Mouse (Mus musculus): ENCODE results near the gene Ptprn2. TPM values are rescaled to one million over a fixed set of nuclear protein-coding genes. Genes with fewer than 3 reads are reported as not detected.

Ptprn2 gene
- total and polyA plus RNA-seq, 3 experiments = 0.17 TPM; not detected in 2

GRCm38 (mm10) chr12:117025676-117026075 is 540.2 kb downstream of the Ptprn2 start:
- H3K4me2 ChIP-seq (ENCODE audit: insufficient read depth, low read depth, poor library complexity, severe bottlenecking) = no peak overlapping the region
- peaks cover 11% of the 10 kb centered on the region for H3K27me3 ChIP-seq (replicated peaks)
- no peaks in the 10 kb centered on the region for H3K9me3 ChIP-seq (replicated peaks; ENCODE audit: low read length)
- no peak overlapping the region for H3K4me3 ChIP-seq (replicated peaks in 1 of 3; ENCODE audit: low read depth in 2 of 3, low read length in 2 of 3, poor library complexity in 1 of 3)
- H3K27ac ChIP-seq (ENCODE audit: insufficient read depth, low read depth) = no peak overlapping the region
- no peak overlapping the region for H3K9ac ChIP-seq (ENCODE audit: insufficient read depth, low read depth)
- no peaks in the 10 kb centered on the region for H3K4me1 ChIP-seq (ENCODE audit: control insufficient read depth in 1 of 2, insufficient read depth in 2 of 2)
- no peaks in the 10 kb centered on the region for H3K79me2 ChIP-seq (replicated peaks; ENCODE audit: control insufficient read depth, extremely low read depth, insufficient read depth, poor library complexity, severe bottlenecking)
- no peak for DNase-seq (ENCODE audit: extremely low read depth)
- H3K36me3 ChIP-seq (replicated peaks in 1 of 2; ENCODE audit: control insufficient read depth in 1 of 2, insufficient read depth in 1 of 2, low read length in 1 of 2) = no peaks in the 10 kb centered on the region
- TF ChIP-seq MAZ (IDR thresholded peaks at IDR 0.05; ENCODE audit: low read depth, low read length) (no peak), SMC3 (IDR thresholded peaks at IDR 0.05; ENCODE audit: low read depth, low read length) (no peak), UBTF (IDR thresholded peaks at IDR 0.05; ENCODE audit: low read depth, low read length) (no peak), POLR2AphosphoS2 (IDR thresholded peaks at IDR 0.05; ENCODE audit: low read depth, low read length) (no peak), NELFE (IDR thresholded peaks at IDR 0.05; ENCODE audit: low read depth, low read length) (no peak), PAX5 (IDR thresholded peaks at IDR 0.05; ENCODE audit: low read length) (no peak), EP300 (IDR thresholded peaks at IDR 0.05; ENCODE audit: low read length) (no peak), E2F4 (IDR thresholded peaks at IDR 0.05; ENCODE audit: insufficient replicate concordance, low read depth, low read length) (no peak), GABPA (IDR thresholded peaks at IDR 0.05; ENCODE audit: insufficient replicate concordance, low read depth, low read length) (no peak), USF1 (IDR thresholded peaks at IDR 0.05; ENCODE audit: low read depth, low read length) (no peak), MAFK (IDR thresholded peaks at IDR 0.05; ENCODE audit: insufficient replicate concordance, low read length) (no peak)
- dilution Hi-C loops (cut with MboI; ENCODE audit: extremely low pct_ligation_motif_present, extremely low pct_unique_long_range_greater_than_20kb, low sequenced_read_pairs) (no loop called here), in situ Hi-C loops (cut with MboI; ENCODE audit: low pct_ligation_motif_present, low pct_unique_long_range_greater_than_20kb, low sequenced_read_pairs) (no loop called here)

- H3K36me3 ChIP-seq (replicated peaks in 1 of 2; ENCODE audit: control insufficient read depth in 1 of 2, insufficient read depth in 1 of 2, low read length in 1 of 2) = no peaks in the 10 kb centered on the region
- H3K9ac ChIP-seq (ENCODE audit: insufficient read depth, low read depth) = no peak overlapping the region
- no peak overlapping the region for H3K4me2 ChIP-seq (ENCODE audit: insufficient read depth, low read depth, poor library complexity, severe bottlenecking)
- DNase-seq (ENCODE audit: extremely low read depth) = no peak
- dilution Hi-C loops (cut with MboI; ENCODE audit: extremely low pct_ligation_motif_present, extremely low pct_unique_long_range_greater_than_20kb, low sequenced_read_pairs) (no loop called here), in situ Hi-C loops (cut with MboI; ENCODE audit: low pct_ligation_motif_present, low pct_unique_long_range_greater_than_20kb, low sequenced_read_pairs) (no loop called here)
- no peaks in the 10 kb centered on the region for H3K79me2 ChIP-seq (replicated peaks; ENCODE audit: control insufficient read depth, extremely low read depth, insufficient read depth, poor library complexity, severe bottlenecking)
- peaks cover 9% of the 10 kb centered on the region for H3K27me3 ChIP-seq (replicated peaks)
- no peak for TF ChIP-seq GABPA (IDR thresholded peaks at IDR 0.05; ENCODE audit: insufficient replicate concordance, low read depth, low read length)
- no peak for TF ChIP-seq RCOR1 (conservative IDR thresholded peaks at IDR 0.05; ENCODE audit: low read depth, low read length)
- TF ChIP-seq ZMIZ1 (IDR thresholded peaks at IDR 0.05; ENCODE audit: low read depth, low read length) = no peak
- no peak for TF ChIP-seq MYC (IDR thresholded peaks at IDR 0.05; ENCODE audit: low read depth, low read length)
- no peak for TF ChIP-seq IRF4 (IDR thresholded peaks at IDR 0.05; ENCODE audit: low read depth, low read length)
- no peak for TF ChIP-seq NELFE (IDR thresholded peaks at IDR 0.05; ENCODE audit: low read depth, low read length)
- H3K4me3 ChIP-seq (replicated peaks in 1 of 3; ENCODE audit: low read depth in 2 of 3, low read length in 2 of 3, poor library complexity in 1 of 3) = no peak overlapping the region
- H3K9me3 ChIP-seq (replicated peaks; ENCODE audit: low read length) = no peaks in the 10 kb centered on the region
- no peaks in the 10 kb centered on the region for H3K4me1 ChIP-seq (ENCODE audit: control insufficient read depth in 1 of 2, insufficient read depth in 2 of 2)
- H3K27ac ChIP-seq (ENCODE audit: insufficient read depth, low read depth) = no peak overlapping the region
Measured at GRCm38 (mm10) chr12:117027351-117027750, 541.8 kb downstream of the Ptprn2 start.
